Mouse (Mus musculus): ENCODE measurements around the gene Rad51ap1. TPM values are rescaled to one million over a fixed set of nuclear protein-coding genes. Genes with fewer than 3 reads are reported as not detected.
A peak's percentile ranks its signal among the peaks of the same experiment; 100 is the strongest.

The Rad51ap1 gene
- polyA plus RNA-seq (2015; fragmentation: Nextera tagmentation; extraction: Ambion mirVana) = 10.8 and 13.6 TPM in 2 replicates

GRCm38 (mm10) chr6:126939487-126940171, at the start of gene Rad51ap1, which contains the start of gene D6Wsu163e:
TSS of gene Rad51ap1 (minus strand) at chr6:126939587.
TSS of gene D6Wsu163e (plus strand) at chr6:126939962.
- Histone ChIP-seq H3K4me3 (peak within 1 kb of the TSS; percentile 75), H3K9me3 (no peaks in the 10 kb centered on the region), H3K27me3 (no peaks in the 10 kb centered on the region), H3K4me1 (replicated peaks) (peaks cover 23% of the 10 kb centered on the region), H3K27ac (replicated peaks) (peak within 1 kb of the TSS; percentile 59), H3K9ac (peak within 1 kb of the TSS; percentile 77), H3K4me2 (peak within 1 kb of the TSS; percentile 97), H3K36me3 (peaks cover 20% of the 10 kb centered on the region)
- 1% methylated on average over 33 of the region's 33 CpGs for WGBS
- peak; percentile 99 for ATAC-seq (ENCODE audit: low read depth)

GRCm38 (mm10) chr6:126981539-126982234, 42.3 kb upstream of the Rad51ap1 start:
- no peaks in the 10 kb centered on the region for H3K27me3 ChIP-seq
- WGBS = 75% methylated on average over 5 of the region's 5 CpGs
- H3K9ac ChIP-seq = no peak overlapping the region

GRCm38 (mm10) chr6:126966241-126967026, 27.0 kb upstream of the Rad51ap1 start:
- H3K4me3 ChIP-seq = no peak overlapping the region
- H3K9ac ChIP-seq = no peak overlapping the region
- peaks cover 76% of the 10 kb centered on the region for H3K36me3 ChIP-seq
- no peaks in the 10 kb centered on the region for H3K27me3 ChIP-seq
- H3K4me1 ChIP-seq (replicated peaks) = no peaks in the 10 kb centered on the region
- no peaks in the 10 kb centered on the region for H3K9me3 ChIP-seq
- H3K4me2 ChIP-seq = no peak overlapping the region
- WGBS = 93% methylated on average over 14 of the region's 14 CpGs
- ATAC-seq (ENCODE audit: low read depth) = no peak
- no peak overlapping the region for H3K27ac ChIP-seq (replicated peaks)

More at GRCm38 (mm10) chr6:126981539-126982234, 42.3 kb upstream of the Rad51ap1 start:
- H3K4me3 ChIP-seq = no peak overlapping the region
- H3K9me3 ChIP-seq = no peaks in the 10 kb centered on the region
- no peak overlapping the region for H3K27ac ChIP-seq (replicated peaks)
- no peaks in the 10 kb centered on the region for H3K4me1 ChIP-seq (replicated peaks)
- peaks cover 13% of the 10 kb centered on the region for H3K36me3 ChIP-seq
- ATAC-seq (ENCODE audit: low read depth) = no peak
- H3K4me2 ChIP-seq = no peak overlapping the region

GRCm38 (mm10) chr6:126963426-126963825, 24.0 kb upstream of the Rad51ap1 start:
- H3K4me3 ChIP-seq = no peak overlapping the region
- no peaks in the 10 kb centered on the region for H3K9me3 ChIP-seq
- no peak for ATAC-seq (ENCODE audit: low read depth)
- no peak overlapping the region for H3K4me2 ChIP-seq
- H3K4me1 ChIP-seq (replicated peaks) = no peaks in the 10 kb centered on the region
- H3K27me3 ChIP-seq = no peaks in the 10 kb centered on the region
- no peak overlapping the region for H3K9ac ChIP-seq
- WGBS = 91% methylated on average over 9 of the region's 9 CpGs
- no peak overlapping the region for H3K27ac ChIP-seq (replicated peaks)
- H3K36me3 ChIP-seq = peaks cover 66% of the 10 kb centered on the region

GRCm38 (mm10) chr6:126962709-126963108, 23.3 kb upstream of the Rad51ap1 start:
- peaks cover 63% of the 10 kb centered on the region for H3K36me3 ChIP-seq
- 91% methylated on average over 5 of the region's 5 CpGs for WGBS
- ATAC-seq (ENCODE audit: low read depth) = no peak

GRCm38 (mm10) chr6:126961371-126962018, 22.1 kb upstream of the Rad51ap1 start:
- ATAC-seq (ENCODE audit: low read depth) = no peak
- no peak overlapping the region for H3K27ac ChIP-seq (replicated peaks)
- WGBS = 86% methylated on average over 8 of the region's 8 CpGs

More at GRCm38 (mm10) chr6:126962709-126963108, 23.3 kb upstream of the Rad51ap1 start:
- Histone ChIP-seq H3K27me3 (no peaks in the 10 kb centered on the region), H3K4me3 (no peak overlapping the region), H3K27ac (replicated peaks) (no peak overlapping the region), H3K4me1 (replicated peaks) (no peaks in the 10 kb centered on the region), H3K9ac (no peak overlapping the region), H3K4me2 (no peak overlapping the region), H3K9me3 (no peaks in the 10 kb centered on the region)

GRCm38 (mm10) chr6:126955734-126956133, 16.3 kb upstream of the Rad51ap1 start:
- no peak overlapping the region for H3K27ac ChIP-seq (replicated peaks)
- H3K9me3 ChIP-seq = no peaks in the 10 kb centered on the region
- peaks cover 52% of the 10 kb centered on the region for H3K36me3 ChIP-seq
- no peak for ATAC-seq (ENCODE audit: low read depth)
- H3K4me2 ChIP-seq = no peak overlapping the region
- H3K4me1 ChIP-seq (replicated peaks) = no peaks in the 10 kb centered on the region
- H3K9ac ChIP-seq = no peak overlapping the region
- 13% methylated on average over 10 of the region's 10 CpGs for WGBS
- no peaks in the 10 kb centered on the region for H3K27me3 ChIP-seq
- H3K4me3 ChIP-seq = no peak overlapping the region

More at GRCm38 (mm10) chr6:126961371-126962018, 22.1 kb upstream of the Rad51ap1 start:
- H3K36me3 ChIP-seq = peaks cover 64% of the 10 kb centered on the region
- no peaks in the 10 kb centered on the region for H3K27me3 ChIP-seq
- H3K4me3 ChIP-seq = no peak overlapping the region
- H3K9ac ChIP-seq = no peak overlapping the region
- H3K4me2 ChIP-seq = no peak overlapping the region
- H3K9me3 ChIP-seq = no peaks in the 10 kb centered on the region
- H3K4me1 ChIP-seq (replicated peaks) = no peaks in the 10 kb centered on the region

- no peak for ATAC-seq (ENCODE audit: low read depth)
- no peaks in the 10 kb centered on the region for H3K4me1 ChIP-seq (replicated peaks)
- peaks cover 69% of the 10 kb centered on the region for H3K36me3 ChIP-seq
- H3K4me2 ChIP-seq = no peak overlapping the region
- H3K27me3 ChIP-seq = no peaks in the 10 kb centered on the region
- H3K9me3 ChIP-seq = no peaks in the 10 kb centered on the region
- no peak overlapping the region for H3K9ac ChIP-seq
- 88% methylated on average over 4 of the region's 4 CpGs for WGBS
- no peak overlapping the region for H3K4me3 ChIP-seq
- H3K27ac ChIP-seq (replicated peaks) = no peak overlapping the region
These were observed 8.9 kb upstream of the Rad51ap1 start for GRCm38 (mm10) chr6:126948336-126948735.

GRCm38 (mm10) chr6:126940451-126940850, 1.1 kb upstream of the Rad51ap1 start:
- peaks cover 28% of the 10 kb centered on the region for H3K36me3 ChIP-seq
- H3K27ac ChIP-seq (replicated peaks) = no peak overlapping the region
- no peak for ATAC-seq (ENCODE audit: low read depth)
- H3K27me3 ChIP-seq = no peaks in the 10 kb centered on the region
- peak overlapping the region; percentile 77 for H3K9ac ChIP-seq
- H3K4me3 ChIP-seq = peak overlapping the region; percentile 75
- H3K4me1 ChIP-seq (replicated peaks) = peaks cover 23% of the 10 kb centered on the region
- 3% methylated on average over 5 of the region's 5 CpGs for WGBS
- H3K4me2 ChIP-seq = peak overlapping the region; percentile 97
- no peaks in the 10 kb centered on the region for H3K9me3 ChIP-seq

- Histone ChIP-seq H3K27me3 (no peaks in the 10 kb centered on the region), H3K9ac (peak overlapping the region; percentile 69), H3K4me3 (peak overlapping the region; percentile 75), H3K36me3 (peaks cover 19% of the 10 kb centered on the region), H3K4me2 (peak overlapping the region; percentile 97), H3K27ac (replicated peaks) (no peak overlapping the region), H3K4me1 (replicated peaks) (peaks cover 23% of the 10 kb centered on the region), H3K9me3 (no peaks in the 10 kb centered on the region)
- no peak for ATAC-seq (ENCODE audit: low read depth)
- WGBS = under 1% methylated on average over 31 of the region's 31 CpGs
These were observed 417 bp downstream of the Rad51ap1 start for GRCm38 (mm10) chr6:126938853-126939486.

GRCm38 (mm10) chr6:126938047-126938446, 1.3 kb downstream of the Rad51ap1 start:
- Histone ChIP-seq H3K4me1 (replicated peaks) (peaks cover 23% of the 10 kb centered on the region), H3K4me3 (0 out of 2 replicates have a peak overlapping the region, but pooled peaks have one; percentile 75), H3K9me3 (no peaks in the 10 kb centered on the region), H3K36me3 (peaks cover 13% of the 10 kb centered on the region), H3K4me2 (peak overlapping the region; percentile 97), H3K9ac (no peak overlapping the region), H3K27me3 (no peaks in the 10 kb centered on the region), H3K27ac (replicated peaks) (no peak overlapping the region)
- 76% methylated on average over 2 of the region's 2 CpGs for WGBS
- no peak for ATAC-seq (ENCODE audit: low read depth)
